Mouse (Mus musculus) testis, adult 2 months (tissue): ENCODE data around the gene Ilf2. TPM values are rescaled to one million over a fixed set of nuclear protein-coding genes. Genes with fewer than 3 reads are reported as not detected.

ENCODE experiments used
- H3K27ac ChIP-seq: fragments of 200-500 bp; 2 replicates; pipeline ENCODE4 v1.5.1; 2012; ENCODE audit warnings: low read depth, low read length; ENCODE audit not compliant: control insufficient read depth, insufficient read depth
- H3K27me3 ChIP-seq: fragments of 200-500 bp; 2 replicates; pipeline ENCODE4 v1.6.1; 2012; ENCODE audit warnings: mild to moderate bottlenecking, low read length, moderate library complexity; ENCODE audit not compliant: control insufficient read depth, insufficient read depth
- H3K36me3 ChIP-seq: fragments of 200-500 bp; 2 replicates; pipeline ENCODE4 v1.6.1; 2012; ENCODE audit warnings: mild to moderate bottlenecking, low read length; ENCODE audit not compliant: control insufficient read depth, insufficient read depth
- H3K4me1 ChIP-seq: fragments of 200-500 bp; 2 replicates; pipeline ENCODE4 v1.6.1; 2012; ENCODE audit warnings: low read length; ENCODE audit not compliant: control insufficient read depth, insufficient read depth
- H3K4me3 ChIP-seq: fragments of 200-500 bp; 2 replicates; pipeline ENCODE4 v1.5.1; 2012; ENCODE audit warnings: low read depth, mild to moderate bottlenecking, low read length, moderate library complexity, mixed read lengths; ENCODE audit not compliant: control insufficient read depth
- CTCF ChIP-seq: fragments of 200-500 bp; IDR thresholded peaks from 2 replicates; pipeline ENCODE4 v1.5.1; 2012; ENCODE audit warnings: low read depth, mild to moderate bottlenecking, inconsistent platforms, low read length, moderate library complexity; ENCODE audit not compliant: control insufficient read depth, insufficient read depth, insufficient replicate concordance
- POLR2A ChIP-seq: fragments of 200-500 bp; IDR thresholded peaks from 2 replicates; pipeline ENCODE4 v1.6.1; 2012; ENCODE audit warnings: low read depth, mild to moderate bottlenecking, inconsistent platforms, low read length, moderate library complexity; ENCODE audit not compliant: control insufficient read depth
- polyA plus RNA-seq: library from polyadenylated mRNA; depleted of rRNA; stranded (reverse); fragments of >200 nt; gene quantifications from 2 replicates; pipeline ENCODE4 v1.2.3, GENCODE M21; 2012

The Ilf2 gene
- polyA plus RNA-seq, 1 experiment = 33.2 TPM

- Histone ChIP-seq H3K36me3 (0 out of 2 replicates have a peak, but pooled peaks cover 1% of the 10 kb centered on the region), H3K4me1 (peaks cover 20% of the 10 kb centered on the region), H3K27ac (no peak overlapping the region), H3K4me3 (no peak overlapping the region), H3K27me3 (no peaks in the 10 kb centered on the region)
- no peak for TF ChIP-seq CTCF
- no peak for TF ChIP-seq POLR2A
Measured at GRCm38 (mm10) chr3:90448626-90449025, 27.3 kb upstream of the Ilf2 start.

- H3K27me3 ChIP-seq = no peaks in the 10 kb centered on the region
- 0 out of 2 replicates have a peak, but pooled peaks cover 1% of the 10 kb centered on the region for H3K36me3 ChIP-seq
- H3K4me3 ChIP-seq = no peak overlapping the region
- H3K27ac ChIP-seq = peak overlapping the region; percentile 2
- peaks cover 18% of the 10 kb centered on the region for H3K4me1 ChIP-seq
- TF ChIP-seq CTCF (no peak), POLR2A (no peak)
Measured at GRCm38 (mm10) chr3:90450874-90451273, 25.1 kb upstream of the Ilf2 start.

- peaks cover 12% of the 10 kb centered on the region for H3K4me1 ChIP-seq
- H3K4me3 ChIP-seq = no peak overlapping the region
- H3K27ac ChIP-seq = peak overlapping the region; percentile 3; the same call in 1 of the 2 replicates
- no peaks in the 10 kb centered on the region for H3K27me3 ChIP-seq
- 0 out of 2 replicates have a peak, but pooled peaks cover 1% of the 10 kb centered on the region for H3K36me3 ChIP-seq
- TF ChIP-seq POLR2A (no peak), CTCF (no peak)
Measured at GRCm38 (mm10) chr3:90451396-90452095, 24.4 kb upstream of the Ilf2 start.

GRCm38 (mm10) chr3:90454931-90455330, 21.0 kb upstream of the Ilf2 start:
- Histone ChIP-seq H3K27ac (no peak overlapping the region; the same call in 1 of the 2 replicates), H3K4me3 (peak overlapping the region; percentile 89), H3K27me3 (no peaks in the 10 kb centered on the region), H3K36me3 (0 out of 2 replicates have a peak, but pooled peaks cover 1% of the 10 kb centered on the region), H3K4me1 (peaks cover 4% of the 10 kb centered on the region)
- TF ChIP-seq CTCF (no peak), POLR2A (peak; percentile 74)

GRCm38 (mm10) chr3:90459727-90460126, 16.2 kb upstream of the Ilf2 start:
- Histone ChIP-seq H3K27ac (no peak overlapping the region), H3K36me3 (no peaks in the 10 kb centered on the region), H3K4me1 (peaks cover 3% of the 10 kb centered on the region), H3K4me3 (no peak overlapping the region), H3K27me3 (no peaks in the 10 kb centered on the region)
- no peak for TF ChIP-seq POLR2A
- no peak for TF ChIP-seq CTCF

GRCm38 (mm10) chr3:90460315-90460714, 15.6 kb upstream of the Ilf2 start:
- H3K36me3 ChIP-seq = no peaks in the 10 kb centered on the region
- H3K27me3 ChIP-seq = 0 out of 2 replicates have a peak, but pooled peaks cover under 1% of the 10 kb centered on the region
- TF ChIP-seq POLR2A = no peak
- no peak for TF ChIP-seq CTCF
- H3K27ac ChIP-seq = no peak overlapping the region
- no peak overlapping the region for H3K4me3 ChIP-seq
- peaks cover 7% of the 10 kb centered on the region for H3K4me1 ChIP-seq

GRCm38 (mm10) chr3:90461935-90462334, 14.0 kb upstream of the Ilf2 start:
- H3K4me1 ChIP-seq = peaks cover 10% of the 10 kb centered on the region
- H3K4me3 ChIP-seq = no peak overlapping the region
- no peaks in the 10 kb centered on the region for H3K36me3 ChIP-seq
- no peak overlapping the region for H3K27ac ChIP-seq
- peaks cover 3% of the 10 kb centered on the region; the same call in 1 of the 2 replicates for H3K27me3 ChIP-seq
- TF ChIP-seq CTCF = no peak
- no peak for TF ChIP-seq POLR2A

GRCm38 (mm10) chr3:90462579-90462978, 13.3 kb upstream of the Ilf2 start:
- peaks cover 3% of the 10 kb centered on the region; the same call in 1 of the 2 replicates for H3K27me3 ChIP-seq
- no peak overlapping the region for H3K27ac ChIP-seq
- peaks cover 10% of the 10 kb centered on the region for H3K4me1 ChIP-seq
- H3K36me3 ChIP-seq = no peaks in the 10 kb centered on the region
- H3K4me3 ChIP-seq = no peak overlapping the region
- no peak for TF ChIP-seq CTCF
- no peak for TF ChIP-seq POLR2A
